Mouse (Mus musculus): ENCODE measurements around the gene Stat3. TPM values are rescaled to one million over a fixed set of nuclear protein-coding genes. Genes with fewer than 3 reads are reported as not detected.

The Stat3 gene
- total and polyA plus RNA-seq, 3 experiments = 25.7 to 249 (median 64.7) TPM

- TF ChIP-seq NELFE (IDR thresholded peaks at IDR 0.05; ENCODE audit: low read depth, low read length) = peak; percentile 60; the same call in 1 of the 2 replicates
- TF ChIP-seq ZNF384 (IDR thresholded peaks at IDR 0.05; ENCODE audit: low read depth, low read length) = no peak
- TF ChIP-seq RAD21 (IDR thresholded peaks at IDR 0.05; ENCODE audit: low read depth, low read length) = no peak
- 0 out of 4 replicates have a peak, but pooled peaks of 1 of the 2 experiments have one; percentile 3 for TF ChIP-seq EP300 (IDR thresholded peaks at IDR 0.05; ENCODE audit: low read depth in 1 of 2, low read length in 2 of 2)
- no peak for TF ChIP-seq HCFC1 (IDR thresholded peaks at IDR 0.05; ENCODE audit: low read depth, low read length)
- TF ChIP-seq UBTF (IDR thresholded peaks at IDR 0.05; ENCODE audit: borderline replicate concordance, insufficient read depth, low read depth, low read length) = 0 out of 2 replicates have a peak, but pooled peaks have one; percentile 68
- no peak for TF ChIP-seq CTCF (IDR thresholded peaks at IDR 0.05 in 2 of 3, conservative IDR thresholded peaks at IDR 0.05 in 1 of 3; ENCODE audit: control insufficient read depth in 1 of 3, insufficient read depth in 1 of 3, low read depth in 2 of 3, low read length in 3 of 3, poor library complexity in 1 of 3, severe bottlenecking in 1 of 3)
- no peak for TF ChIP-seq MYC (IDR thresholded peaks at IDR 0.05; ENCODE audit: low read depth, low read length)
- no peak for TF ChIP-seq MAFK (IDR thresholded peaks at IDR 0.05; ENCODE audit: borderline replicate concordance, low read depth, low read length)
- no peak for TF ChIP-seq E2F4 (IDR thresholded peaks at IDR 0.05; ENCODE audit: borderline replicate concordance, low read depth, low read length)
- no peak for TF ChIP-seq SMC3 (IDR thresholded peaks at IDR 0.05; ENCODE audit: low read depth, low read length)
- no peak for TF ChIP-seq ELF1 (IDR thresholded peaks at IDR 0.05; ENCODE audit: low read depth, low read length)
These were observed 429 bp downstream of the Stat3 start (continued) for GRCm38 (mm10) chr11:100938711-100939511.

- TF ChIP-seq GABPA (IDR thresholded peaks at IDR 0.05; ENCODE audit: low read depth, low read length) (no peak), POLR2A (IDR thresholded peaks at IDR 0.05; ENCODE audit: control insufficient read depth in 1 of 2, insufficient read depth in 1 of 2, low read depth in 1 of 2, low read length in 2 of 2, poor library complexity in 1 of 2) (no peak), RCOR1 (IDR thresholded peaks at IDR 0.05; ENCODE audit: low read depth, low read length) (peak; percentile 42; the same call in 1 of the 2 replicates), HCFC1 (IDR thresholded peaks at IDR 0.05; ENCODE audit: low read depth, low read length) (0 out of 2 replicates have a peak, but pooled peaks have one; percentile 35), SIN3A (IDR thresholded peaks at IDR 0.05; ENCODE audit: low read length) (peak; percentile 76; the same call in 1 of the 2 replicates), TAL1 (IDR thresholded peaks at IDR 0.05; ENCODE audit: low read length) (no peak), CHD1 (IDR thresholded peaks at IDR 0.05; ENCODE audit: low read depth, low read length) (no peak), EP300 (IDR thresholded peaks at IDR 0.05; ENCODE audit: low read depth in 1 of 2, low read length in 2 of 2) (peak; percentile 23 to 48; a peak in 2 of 4 replicates), USF1 (IDR thresholded peaks at IDR 0.05; ENCODE audit: low read depth, low read length) (no peak), SMC3 (IDR thresholded peaks at IDR 0.05; ENCODE audit: low read depth, low read length) (no peak), ZC3H11A (IDR thresholded peaks at IDR 0.05; ENCODE audit: low read depth, low read length) (no peak), ZNF384 (IDR thresholded peaks at IDR 0.05; ENCODE audit: low read depth, low read length) (no peak), MXI1 (IDR thresholded peaks at IDR 0.05; ENCODE audit: low read depth, low read length) (peak; percentile 42; the same call in 1 of the 2 replicates)
- peak overlapping the region; percentile 56 for H3K27ac ChIP-seq (ENCODE audit: control insufficient read depth, low read depth, low read length)
- H3K4me3 ChIP-seq (ENCODE audit: control insufficient read depth in 1 of 2, insufficient read depth in 1 of 2, low read depth in 2 of 2, low read length in 2 of 2) = peak overlapping the region; percentile 21 to 38
- peaks cover 15% of the 10 kb centered on the region for H3K79me2 ChIP-seq (ENCODE audit: control insufficient read depth, insufficient read depth, low read length, poor library complexity)
- H3K27me3 ChIP-seq (ENCODE audit: control insufficient read depth in 1 of 2, insufficient read depth in 2 of 2, low read length in 2 of 2) = no peaks in the 10 kb centered on the region
- H3K36me3 ChIP-seq (ENCODE audit: control insufficient read depth in 1 of 2, insufficient read depth in 2 of 2, low read length in 2 of 2) = peaks cover 0 to 48% of the 10 kb centered on the region in 2 experiments; a peak in 2 of 4 replicates
- no peak overlapping the region for H3K9ac ChIP-seq (ENCODE audit: control insufficient read depth, low read depth, low read length, poor library complexity, severe bottlenecking)
- H3K9me3 ChIP-seq (replicated peaks; ENCODE audit: insufficient read depth, low read length) = no peaks in the 10 kb centered on the region
- DNase-seq (ENCODE audit: low read depth, low spot score) = peak; percentile 92
- peaks cover 25 to 36% of the 10 kb centered on the region in 2 experiments for H3K4me1 ChIP-seq (ENCODE audit: control insufficient read depth in 1 of 2, insufficient read depth in 2 of 2, low read length in 2 of 2)
These were observed 1.2 kb downstream of the Stat3 start for GRCm38 (mm10) chr11:100938112-100938511.

Data from MEL (cell line).